Mouse (Mus musculus) ES-Bruce4 (cell line): ENCODE results near the gene Tnf. TPM values are rescaled to one million over a fixed set of nuclear protein-coding genes. Genes with fewer than 3 reads are reported as not detected.

ENCODE experiments used
- H3K27ac ChIP-seq: 2 replicates; pipeline ENCODE4 v1.5.1; 2012; ENCODE audit warnings: low read length, inconsistent platforms; ENCODE audit not compliant: insufficient read depth
- H3K27me3 ChIP-seq: 2 replicates; pipeline ENCODE4 v1.6.1; 2012; ENCODE audit warnings: mild to moderate bottlenecking, low read length, inconsistent platforms; ENCODE audit not compliant: control insufficient read depth, poor library complexity, insufficient read depth, severe bottlenecking
- H3K36me3 ChIP-seq: 2 replicates; pipeline ENCODE4 v1.6.1; 2012; ENCODE audit warnings: inconsistent platforms, mild to moderate bottlenecking, low read length, moderate library complexity; ENCODE audit not compliant: control insufficient read depth, poor library complexity, insufficient read depth, severe bottlenecking
- H3K4me1 ChIP-seq: one replicate; pipeline ENCODE4 v1.8.1; 2011; ENCODE audit warnings: low read length; ENCODE audit not compliant: control insufficient read depth, insufficient read depth
- H3K4me3 ChIP-seq: 2 replicates; pipeline ENCODE4 v1.5.1; 2011; ENCODE audit warnings: low read depth, mild to moderate bottlenecking, low read length
- H3K9ac ChIP-seq: 2 replicates; pipeline ENCODE4 v1.6.1; 2012; ENCODE audit warnings: low read depth, mild to moderate bottlenecking, inconsistent platforms; ENCODE audit not compliant: poor library complexity, severe bottlenecking
- H3K9me3 ChIP-seq: replicated peaks from 2 replicates; pipeline ENCODE4 v1.6.1; 2012; ENCODE audit warnings: mild to moderate bottlenecking, low read length, inconsistent platforms; ENCODE audit not compliant: control insufficient read depth, poor library complexity, insufficient read depth, severe bottlenecking
- CTCF ChIP-seq: IDR thresholded peaks from one replicate; pipeline ENCODE4 v1.8.1; 2011; ENCODE audit warnings: low read depth, low read length
- EP300 ChIP-seq: IDR thresholded peaks from 2 replicates; pipeline ENCODE4 v1.6.1; 2011; ENCODE audit warnings: low read depth, low read length; ENCODE audit not compliant: insufficient read depth
- POLR2A ChIP-seq: IDR thresholded peaks from one replicate; pipeline ENCODE4 v1.8.1; 2011; ENCODE audit warnings: low read length; ENCODE audit not compliant: insufficient read depth
- polyA plus RNA-seq: library from polyadenylated mRNA; stranded (reverse); fragments of >200 nt; gene quantifications from 2 replicates; pipeline ENCODE4 v1.2.4, GENCODE M21; 2011; ENCODE audit warnings: low read depth; ENCODE audit not compliant: missing spikeins, insufficient read depth, insufficient read length

Tnf gene
- polyA plus RNA-seq, 1 experiment, result not detected

DNA sequence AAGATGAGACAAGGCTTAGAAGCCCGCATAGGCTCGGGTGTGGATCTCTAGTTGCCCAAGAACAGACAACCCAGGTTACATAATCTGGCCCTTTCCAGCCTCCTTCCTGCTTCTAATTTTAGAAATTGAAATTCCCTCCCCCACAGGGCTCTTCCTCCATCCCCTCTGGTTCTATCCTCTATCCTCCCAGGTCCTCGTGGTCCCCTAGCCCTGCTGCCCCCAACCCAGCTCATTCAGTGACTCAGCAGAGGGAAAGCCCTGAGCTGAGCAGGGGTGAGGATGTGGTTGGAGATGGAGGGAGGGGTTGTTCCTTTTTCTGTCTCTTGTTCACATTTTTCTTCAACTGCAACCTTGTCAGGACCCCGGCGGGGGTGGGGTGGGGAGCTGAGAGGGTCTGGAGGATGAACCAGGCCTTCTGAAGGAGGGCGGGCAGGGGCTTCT is 17.8 kb upstream of the Tnf start:
- Histone ChIP-seq H3K36me3 (no peaks in the 10 kb centered on the region), H3K9me3 (no peaks in the 10 kb centered on the region), H3K27me3 (no peaks in the 10 kb centered on the region), H3K4me3 (no peak overlapping the region), H3K4me1 (no peaks in the 10 kb centered on the region), H3K9ac (no peak overlapping the region), H3K27ac (no peak overlapping the region)
- no peak for TF ChIP-seq EP300

DNA sequence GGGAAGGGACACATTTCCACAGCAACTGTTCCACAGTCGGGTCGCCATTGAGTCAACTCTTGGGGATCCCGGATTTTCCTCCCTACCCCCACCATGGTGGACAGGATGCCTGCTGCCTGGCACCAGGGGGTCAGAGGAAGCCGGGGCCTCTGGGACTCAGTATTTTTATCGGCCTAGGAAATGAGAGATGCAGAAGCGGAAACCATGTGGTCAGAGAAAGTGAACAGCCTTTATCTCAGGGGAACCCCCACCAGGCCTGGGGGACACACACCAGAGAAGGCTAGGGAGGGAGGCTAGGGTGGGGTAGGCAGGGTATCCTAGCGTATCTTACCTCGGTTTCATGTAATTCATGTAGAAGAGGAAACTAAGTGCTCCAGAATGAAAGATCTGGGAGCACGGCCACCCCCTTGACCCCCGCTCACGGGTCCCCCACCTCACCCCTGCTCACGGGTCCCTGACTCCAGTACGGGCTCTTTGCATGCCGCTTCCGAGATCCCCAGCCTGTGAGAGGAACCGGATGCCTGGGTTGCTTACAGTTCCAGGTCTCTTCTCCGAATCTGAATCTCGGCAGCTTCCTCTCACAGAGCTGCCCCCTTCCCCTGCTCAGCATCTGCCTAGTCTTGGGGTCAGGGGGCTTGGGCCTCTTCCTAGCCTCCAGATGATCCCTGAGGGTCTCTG is 16.8 kb upstream of the Tnf start:
- Histone ChIP-seq H3K36me3 (no peaks in the 10 kb centered on the region), H3K4me3 (no peak overlapping the region), H3K27ac (no peak overlapping the region), H3K9me3 (no peaks in the 10 kb centered on the region), H3K27me3 (no peaks in the 10 kb centered on the region), H3K9ac (no peak overlapping the region), H3K4me1 (no peaks in the 10 kb centered on the region)
- TF ChIP-seq CTCF (no peak), POLR2A (no peak), EP300 (no peak)

DNA sequence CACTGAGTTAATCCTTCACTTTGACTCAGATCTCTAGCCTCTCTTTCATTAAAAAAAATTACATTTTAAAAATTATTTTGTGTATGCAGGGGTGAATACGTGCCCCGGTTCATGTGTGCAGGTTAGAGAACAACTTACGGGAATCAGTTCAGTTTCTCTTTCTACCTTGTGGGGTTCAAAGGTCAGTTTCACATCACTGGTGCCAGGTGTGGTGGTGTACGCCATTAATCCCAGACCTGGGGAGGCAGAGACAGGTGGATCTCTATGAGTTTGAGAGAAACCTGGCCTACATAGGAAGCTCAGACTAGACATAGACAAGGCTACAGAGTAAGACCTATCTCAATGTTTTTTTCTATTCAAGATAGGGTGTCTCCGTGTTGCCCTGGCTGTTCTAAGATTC is 11.3 kb upstream of the Tnf start:
- H3K27ac ChIP-seq, result no peak overlapping the region

DNA sequence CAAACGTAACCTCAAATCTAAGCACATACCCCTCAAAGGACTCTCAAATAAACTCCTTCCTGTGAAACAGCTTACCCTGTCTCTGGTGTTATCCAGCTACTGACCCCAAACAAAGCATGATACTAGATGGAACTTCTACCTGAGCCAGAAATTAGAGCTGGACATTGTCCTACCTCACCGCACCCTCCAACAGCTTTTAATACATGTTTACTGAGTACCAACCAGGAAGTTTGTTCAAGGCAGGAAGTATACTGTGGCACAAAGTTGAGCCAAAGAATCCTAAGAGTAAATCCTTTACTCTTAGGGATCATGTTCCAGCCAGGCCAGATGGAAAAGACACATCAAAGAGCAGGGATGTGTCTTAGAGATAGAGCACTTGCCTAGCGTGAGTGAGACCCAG is 8.8 kb upstream of the Tnf start:
- no peak overlapping the region for H3K4me3 ChIP-seq
- H3K27me3 ChIP-seq, result no peaks in the 10 kb centered on the region
- no peaks in the 10 kb centered on the region for H3K9me3 ChIP-seq
- no peak for TF ChIP-seq EP300
- no peak for TF ChIP-seq CTCF
- TF ChIP-seq POLR2A, result no peak
- no peaks in the 10 kb centered on the region for H3K4me1 ChIP-seq
- no peak overlapping the region for H3K9ac ChIP-seq
- no peak overlapping the region for H3K27ac ChIP-seq
- H3K36me3 ChIP-seq, result no peaks in the 10 kb centered on the region

More for the DNA sequence above, 11.3 kb upstream of the Tnf start:
- Histone ChIP-seq H3K9me3 (no peaks in the 10 kb centered on the region), H3K9ac (no peak overlapping the region), H3K36me3 (no peaks in the 10 kb centered on the region), H3K4me1 (no peaks in the 10 kb centered on the region), H3K4me3 (no peak overlapping the region), H3K27me3 (no peaks in the 10 kb centered on the region)
- no peak for TF ChIP-seq CTCF

DNA sequence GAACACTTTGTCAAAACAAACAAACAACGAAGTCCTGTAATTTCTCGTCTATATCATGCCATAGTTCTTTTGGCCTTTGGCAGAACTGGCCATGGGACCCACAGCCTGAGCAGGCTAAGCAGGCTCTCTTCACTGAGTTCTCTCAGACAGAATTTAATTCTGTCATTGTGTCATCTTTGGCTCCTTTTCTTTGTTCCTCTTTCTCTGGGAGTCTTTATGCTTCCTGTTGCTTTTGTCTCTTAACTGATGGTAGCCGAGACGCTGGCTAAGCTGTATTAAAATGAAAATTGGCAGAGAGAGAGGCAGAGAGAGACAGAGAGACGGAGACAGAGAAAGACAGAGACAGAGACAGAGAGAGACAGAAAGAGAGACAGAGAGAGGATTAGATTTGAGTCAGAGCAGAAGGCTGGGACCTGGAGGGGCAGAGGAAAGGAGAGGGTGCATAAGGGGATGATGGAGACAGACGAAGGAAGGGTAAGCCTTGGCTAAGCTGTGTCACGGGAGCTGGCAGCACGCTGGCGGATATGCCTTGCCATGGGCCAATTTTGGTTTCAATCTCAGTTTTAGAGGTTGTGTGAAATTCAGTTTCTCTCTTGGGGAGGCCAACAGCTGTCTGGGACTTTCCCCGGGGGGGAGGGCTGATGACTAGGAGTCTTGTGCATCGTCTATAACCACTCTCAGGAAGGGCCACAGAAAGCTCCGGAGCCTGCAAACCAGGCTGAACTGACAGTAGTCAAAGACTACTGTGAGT is 8.2 kb upstream of the Tnf start:
- H3K4me3 ChIP-seq, result no peak overlapping the region

DNA sequence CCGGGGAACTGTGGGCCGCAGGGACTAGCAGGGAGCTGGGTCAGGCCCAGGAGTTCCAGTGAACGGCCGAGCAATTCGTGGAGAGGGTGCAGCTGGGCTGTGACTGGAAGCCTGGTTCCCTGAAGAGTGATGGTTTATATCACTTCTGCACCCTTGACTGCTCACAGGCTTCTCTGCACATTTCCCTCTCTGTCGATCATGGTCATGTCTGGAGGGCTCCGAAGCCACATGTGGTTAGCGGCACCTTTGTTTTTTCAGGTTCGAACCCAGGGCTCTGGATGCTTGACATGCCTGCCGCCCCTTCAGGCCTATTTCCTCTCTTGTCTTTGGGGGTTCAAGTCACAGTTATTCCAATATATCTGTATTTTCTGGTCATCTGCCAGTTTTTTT is 3.6 kb upstream of the Tnf start:
- peak overlapping the region; percentile 33 for H3K4me3 ChIP-seq
- no peak overlapping the region for H3K27ac ChIP-seq
- peak overlapping the region; percentile 39 for H3K9ac ChIP-seq
- TF ChIP-seq EP300, result no peak
- no peak for TF ChIP-seq CTCF
- TF ChIP-seq POLR2A, result no peak
- H3K9me3 ChIP-seq, result no peaks in the 10 kb centered on the region
- H3K4me1 ChIP-seq, result no peaks in the 10 kb centered on the region
- H3K36me3 ChIP-seq, result no peaks in the 10 kb centered on the region
- no peaks in the 10 kb centered on the region for H3K27me3 ChIP-seq

More for the DNA sequence above, 8.2 kb upstream of the Tnf start:
- H3K27me3 ChIP-seq, result no peaks in the 10 kb centered on the region
- H3K9ac ChIP-seq, result no peak overlapping the region
- H3K36me3 ChIP-seq, result no peaks in the 10 kb centered on the region
- TF ChIP-seq CTCF, result no peak
- no peaks in the 10 kb centered on the region for H3K9me3 ChIP-seq
- no peak overlapping the region for H3K27ac ChIP-seq
- no peaks in the 10 kb centered on the region for H3K4me1 ChIP-seq
